Mouse (Mus musculus) CD4-positive, CD25-positive, alpha-beta regulatory T cell, adult 4 months (primary cell): Measurements from ENCODE around the gene Fshb. TPM values are rescaled to one million over a fixed set of nuclear protein-coding genes. Genes with fewer than 3 reads are reported as not detected.

Experiments used
- ATAC-seq: one replicate; pipeline ENCODE4 v1.8.0; 2017
- polyA plus RNA-seq, 2 experiments: library from polyadenylated mRNA; unstranded; fragments of 100-300 nt; shearing (Covaris generic); gene quantifications; one replicate each; pipeline ENCODE4 v1.2.1; 2017

Fshb gene
- not detected for polyA plus RNA-seq

DNA sequence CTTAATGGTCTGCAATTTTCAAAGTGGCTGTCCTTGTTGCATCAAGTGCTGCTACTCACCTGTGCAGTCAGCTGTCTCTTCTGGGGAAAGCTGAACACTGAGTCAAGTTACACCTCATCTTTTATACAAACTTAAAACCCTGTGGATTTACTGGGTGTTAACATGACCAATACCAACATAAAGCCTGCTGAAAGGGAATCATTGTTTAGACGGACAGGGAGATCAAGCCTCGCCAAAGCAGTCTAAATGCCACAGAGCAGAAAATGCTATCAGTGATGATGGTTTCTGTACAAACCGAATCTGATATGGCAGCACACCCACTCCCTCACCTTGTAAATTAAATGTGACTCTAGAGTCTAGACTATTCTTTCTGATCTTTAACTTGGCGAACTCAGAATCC lies at the start of gene Fshb:
Gene Fshb, minus strand, starts transcription at position 101 of the 400 bp plus-strand sequence.
- no peak for ATAC-seq

- no peak for ATAC-seq
Measured at GRCm38 (mm10) chr2:107084256-107084655, 24.8 kb upstream of the Fshb start.

DNA sequence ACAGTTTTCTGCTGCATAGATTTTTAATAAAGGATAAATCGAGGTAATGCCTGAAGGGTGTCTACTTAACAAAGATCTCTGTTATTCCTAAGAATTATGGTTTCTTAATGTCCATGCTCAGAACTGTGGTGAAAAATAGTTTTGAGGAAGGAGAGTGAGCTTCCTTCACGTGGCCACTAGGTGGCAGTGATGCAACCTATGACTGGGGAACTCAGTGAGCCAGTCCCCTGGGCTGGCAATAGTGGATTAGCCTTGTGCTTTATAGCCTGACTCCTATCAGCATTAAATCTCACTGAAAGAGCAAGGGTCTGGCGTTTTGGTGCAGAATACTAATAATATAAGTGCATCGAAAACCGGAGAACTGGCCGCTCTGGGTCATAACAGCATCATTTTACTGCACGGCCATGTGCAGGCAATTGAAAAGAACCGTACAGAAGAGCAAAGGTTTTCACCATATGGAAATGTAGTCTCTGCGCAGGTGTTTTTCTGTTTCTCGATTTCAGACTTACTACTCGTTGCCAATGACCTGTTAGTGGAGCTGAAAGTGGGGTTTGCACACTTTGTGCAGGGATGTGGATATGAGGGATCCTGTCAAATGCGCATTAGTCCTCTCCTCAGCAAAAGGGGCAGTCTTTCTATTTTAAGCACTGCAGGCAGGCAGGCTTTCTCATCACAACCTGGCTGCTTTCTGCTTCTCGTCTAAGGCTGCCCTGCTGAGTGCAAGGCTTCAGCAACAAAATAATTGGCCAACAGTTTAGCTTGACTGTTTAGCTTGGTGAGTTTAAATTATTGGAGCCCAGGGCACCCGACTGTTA lies 23.8 kb upstream of the Fshb start:
- no peak for ATAC-seq

DNA sequence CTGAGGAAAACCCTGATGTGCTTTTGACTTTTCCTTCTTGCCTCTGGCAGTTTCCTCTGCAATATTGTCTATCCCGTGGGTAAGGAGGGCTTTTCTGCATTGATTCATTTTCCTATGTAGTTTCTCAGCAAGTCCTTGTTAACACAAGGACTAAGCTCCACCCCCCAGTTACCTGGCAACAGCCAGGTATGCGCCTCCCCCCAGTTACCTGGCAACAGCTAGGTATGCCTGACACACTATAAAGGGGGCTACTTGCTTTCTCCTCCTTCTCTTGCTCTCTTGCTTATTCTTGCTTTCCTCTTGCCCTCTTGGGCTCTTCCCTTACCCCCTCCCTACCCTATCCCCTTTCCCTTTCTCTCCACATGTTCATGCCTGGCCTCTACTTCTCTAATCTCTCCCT lies 3.8 kb upstream of the Fshb start:
- no peak for ATAC-seq

GRCm38 (mm10) chr2:107045955-107046354 lies 13.5 kb downstream of the Fshb start:
- ATAC-seq, result no peak

GRCm38 (mm10) chr2:107040816-107041215 lies 18.6 kb downstream of the Fshb start:
- ATAC-seq, result no peak

- no peak for ATAC-seq
Measured at GRCm38 (mm10) chr2:107035980-107036379, 23.5 kb downstream of the Fshb start.

DNA sequence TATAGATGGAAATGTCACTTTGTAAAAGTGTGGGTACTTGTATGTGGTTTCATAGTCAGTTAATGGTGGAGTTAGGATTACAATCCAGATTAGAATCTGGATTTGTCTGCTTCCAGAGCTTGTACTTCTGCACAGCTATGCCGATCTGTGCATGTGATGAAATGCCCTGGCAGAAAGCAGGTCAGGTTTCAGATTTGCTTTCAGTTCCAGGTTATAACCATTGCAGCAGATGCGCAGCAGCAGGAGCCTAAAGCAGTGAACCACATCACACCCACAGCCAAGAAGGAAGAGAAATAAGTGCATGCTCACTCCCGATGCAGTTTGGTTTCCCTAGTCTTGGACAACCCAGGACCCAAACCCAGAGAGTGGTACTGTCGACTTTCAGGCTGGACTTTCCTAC lies 34.8 kb downstream of the Fshb start:
- ATAC-seq, result no peak

GRCm38 (mm10) chr2:107022713-107023112 lies 36.7 kb downstream of the Fshb start:
- ATAC-seq, result no peak

DNA sequence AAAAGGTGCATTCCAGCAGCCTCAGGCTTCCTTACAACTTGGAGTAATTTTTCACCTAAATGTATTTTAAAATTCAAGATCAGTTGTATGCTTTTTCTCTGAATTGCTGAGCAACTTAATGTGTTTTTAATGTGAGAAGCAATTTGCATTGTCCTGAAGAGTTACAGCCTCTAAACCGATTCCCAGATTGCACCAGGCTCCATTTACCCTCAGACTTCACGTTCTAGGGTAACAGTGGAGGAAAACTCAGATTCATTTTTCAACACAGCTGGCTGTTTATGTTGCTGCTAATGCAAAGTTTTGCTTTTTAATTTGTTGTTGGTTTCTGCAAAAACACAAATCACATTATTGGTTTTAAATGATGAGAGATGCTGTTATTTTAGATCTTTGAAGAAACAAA lies 40.1 kb downstream of the Fshb start:
- ATAC-seq, result no peak

GRCm38 (mm10) chr2:107013161-107013560 lies 46.3 kb downstream of the Fshb start:
- ATAC-seq, result no peak

- ATAC-seq, result no peak
Measured at GRCm38 (mm10) chr2:107012318-107012717, 47.1 kb downstream of the Fshb start.

- no peak for ATAC-seq
Measured at GRCm38 (mm10) chr2:107010160-107010559, 49.3 kb downstream of the Fshb start.

- ATAC-seq, result no peak
Measured at GRCm38 (mm10) chr2:107006378-107006777, 53.1 kb downstream of the Fshb start.

Other genes with a start within 250 kb of the Fshb start
- 10 to 100 TPM; 32.6 to 37.7 TPM for gene Arl14ep, start 85.2 kb downstream of the Fshb start, polyA plus RNA-seq
- not detected for gene Kcna4, start 231.0 kb upstream of the Fshb start, polyA plus RNA-seq